Comparison of ENCODE assay signal across 8 mouse cellular contexts in genomic region chr11:16508052-16508654, GRCm38 (mm10). TPM values are rescaled to one million over a fixed set of nuclear protein-coding genes. Genes with fewer than 3 reads are reported as not detected.
DNase-seq lines count a peak whose midpoint lies in the region; ATAC-seq and TF ChIP-seq lines count a peak whose summit lies in the region.

Gene Sec61g, minus strand, starts transcription at chr11:16508484.

- peak within 1 kb of the TSS; percentile 96 for H3K4me3 ChIP-seq in heart, embryonic 12.5 days
- peak within 1 kb of the TSS; percentile 95 for H3K4me3 ChIP-seq in kidney, postnatal 0 days (replicated peaks; ENCODE audit: low read depth, low read length)
- H3K4me3 ChIP-seq in liver, embryonic 11.5 days (ENCODE audit: low read depth, low read length), result peak within 1 kb of the TSS; percentile 90
- H3K4me3 ChIP-seq in stomach, embryonic 14.5 days (ENCODE audit: low read depth, low read length), result peak within 1 kb of the TSS; percentile 88

- peak within 1 kb of the TSS; percentile 87 for H3K4me2 ChIP-seq in heart, embryonic 12.5 days
- H3K4me2 ChIP-seq in kidney, postnatal 0 days (ENCODE audit: low read length), result peak within 1 kb of the TSS; percentile 76
- peak within 1 kb of the TSS; percentile 77 for H3K4me2 ChIP-seq in liver, embryonic 11.5 days
- H3K4me2 ChIP-seq in stomach, embryonic 14.5 days (replicated peaks; ENCODE audit: low read depth, low read length), result peak within 1 kb of the TSS; percentile 82

- H3K4me1 ChIP-seq in heart, embryonic 12.5 days (replicated peaks), result peaks cover 3% of the 10 kb centered on the region; the same call in 1 of the 2 replicates
- H3K4me1 ChIP-seq in kidney, postnatal 0 days (replicated peaks; ENCODE audit: insufficient read depth, low read length), result 0 out of 2 replicates have a peak, but pooled peaks cover 7% of the 10 kb centered on the region
- peaks cover 6% of the 10 kb centered on the region for H3K4me1 ChIP-seq in liver, embryonic 11.5 days (replicated peaks; ENCODE audit: control insufficient read depth, insufficient read depth, low read length)
- H3K4me1 ChIP-seq in stomach, embryonic 14.5 days (ENCODE audit: control insufficient read depth, insufficient read depth, low read length), result peaks cover 6% of the 10 kb centered on the region; the same call in 1 of the 2 replicates

- peak; percentile 87 for ATAC-seq in erythroid progenitor cell, adult 5-6 weeks (replicated peaks; ENCODE audit: low FRiP score, poor library complexity, severe bottlenecking)
- peak; percentile 96 for ATAC-seq in heart, embryonic 12.5 days (ENCODE audit: insufficient number of reproducible peaks, low FRiP score)
- peak; percentile 99 for ATAC-seq in kidney, postnatal 0 days (replicated peaks; ENCODE audit: low FRiP score, low read depth)
- peak; percentile 92 for ATAC-seq in liver, embryonic 11.5 days (replicated peaks; ENCODE audit: low FRiP score)
- ATAC-seq in stomach, embryonic 14.5 days (ENCODE audit: insufficient number of reproducible peaks, insufficient read depth, low FRiP score, low read depth), result peak; percentile 99

- peak within 1 kb of the TSS; percentile 98 for H3K9ac ChIP-seq in heart, embryonic 12.5 days
- H3K9ac ChIP-seq in kidney, postnatal 0 days (ENCODE audit: low read depth, low read length), result peak within 1 kb of the TSS; percentile 95
- H3K9ac ChIP-seq in liver, embryonic 11.5 days (ENCODE audit: low read depth, low read length), result peak within 1 kb of the TSS; percentile 92
- peak within 1 kb of the TSS; percentile 93 for H3K9ac ChIP-seq in stomach, embryonic 14.5 days (replicated peaks; ENCODE audit: low read depth, low read length)

- no peak for TF ChIP-seq CTCF in kidney, postnatal 0 days (IDR thresholded peaks at IDR 0.05; ENCODE audit: low read depth)

- H3K27me3 ChIP-seq in heart, embryonic 12.5 days (replicated peaks), result no peaks in the 10 kb centered on the region
- H3K27me3 ChIP-seq in kidney, postnatal 0 days (ENCODE audit: insufficient read depth, low read length), result no peaks in the 10 kb centered on the region
- no peaks in the 10 kb centered on the region for H3K27me3 ChIP-seq in liver, embryonic 11.5 days (replicated peaks; ENCODE audit: control insufficient read depth, insufficient read depth, low read length)
- no peaks in the 10 kb centered on the region for H3K27me3 ChIP-seq in stomach, embryonic 14.5 days (ENCODE audit: control insufficient read depth, insufficient read depth, low read length)

- H3K27ac ChIP-seq in heart, embryonic 12.5 days (ENCODE audit: poor library complexity, severe bottlenecking), result peak within 1 kb of the TSS; percentile 95
- peak within 1 kb of the TSS; percentile 95 for H3K27ac ChIP-seq in kidney, postnatal 0 days
- H3K27ac ChIP-seq in liver, embryonic 11.5 days (ENCODE audit: low read depth, low read length), result peak within 1 kb of the TSS; percentile 82
- H3K27ac ChIP-seq in stomach, embryonic 14.5 days (ENCODE audit: low read length), result peak within 1 kb of the TSS; percentile 95

- H3K9me3 ChIP-seq in heart, embryonic 12.5 days (replicated peaks), result no peaks in the 10 kb centered on the region
- H3K9me3 ChIP-seq in kidney, postnatal 0 days (replicated peaks; ENCODE audit: low read length), result no peaks in the 10 kb centered on the region
- H3K9me3 ChIP-seq in liver, embryonic 11.5 days (ENCODE audit: control insufficient read depth, low read length), result no peaks in the 10 kb centered on the region
- H3K9me3 ChIP-seq in stomach, embryonic 14.5 days (ENCODE audit: control insufficient read depth, low read depth, low read length), result no peaks in the 10 kb centered on the region

- peak; percentile 93 for DNase-seq in CD4-positive helper T cell, adult 2 months (ENCODE audit: low read depth, low spot score)
- DNase-seq in brain, embryonic 18.5 days (ENCODE audit: low read depth, low spot score), result peak; percentile 84
- DNase-seq in kidney, postnatal 0 days (ENCODE audit: low spot score), result peak; percentile 97
- DNase-seq in liver, embryonic 11.5 days (ENCODE audit: low spot score), result peak; percentile 84
- DNase-seq in naive thymus-derived CD4-positive, alpha-beta T cell, adult 2 months (ENCODE audit: low read depth), result peak; percentile 93

- peaks cover 21% of the 10 kb centered on the region for H3K36me3 ChIP-seq in heart, embryonic 12.5 days
- H3K36me3 ChIP-seq in kidney, postnatal 0 days (ENCODE audit: insufficient read depth, low read length), result 0 out of 2 replicates have a peak, but pooled peaks cover 9% of the 10 kb centered on the region
- H3K36me3 ChIP-seq in liver, embryonic 11.5 days (ENCODE audit: control insufficient read depth, insufficient read depth, low read length), result peaks cover 14% of the 10 kb centered on the region
- H3K36me3 ChIP-seq in stomach, embryonic 14.5 days (ENCODE audit: control insufficient read depth, insufficient read depth, low read length), result peaks cover 19% of the 10 kb centered on the region

- WGBS in heart, embryonic 12.5 days, result under 1% methylated on average over 35 of the region's 35 CpGs
- WGBS in kidney, postnatal 0 days, result under 1% methylated on average over 35 of the region's 35 CpGs
- under 1% methylated on average over 35 of the region's 35 CpGs for WGBS in liver, embryonic 11.5 days
- under 1% methylated on average over 35 of the region's 35 CpGs for WGBS in stomach, embryonic 14.5 days

RNA-seq across cellular contexts. Expression of gene Sec61g, which starts in this region (rescaled TPM):
- 12.6 and 36.8 TPM in 2 replicates for total RNA-seq in erythroid progenitor cell, adult 5-6 weeks (2015; ENCODE audit: low replicate concordance)
- total RNA-seq in erythroid progenitor cell, adult 5-6 weeks (2017; ENCODE audit: low replicate concordance), result 30.5 and 33.2 TPM in 2 replicates
- 27.1 and 31.6 TPM in 2 replicates for polyA plus RNA-seq in heart, embryonic 12.5 days (2016; fragmentation: Nextera tagmentation; extraction: Ambion mirVana)
- polyA plus RNA-seq in kidney, postnatal 0 days (2015; fragmentation: Nextera tagmentation; extraction: Ambion mirVana), result 36.0 and 37.6 TPM in 2 replicates
- polyA plus RNA-seq in liver, embryonic 11.5 days (2014; fragmentation: Nextera tagmentation; extraction: Ambion mirVana), result 41.1 and 43.8 TPM in 2 replicates
- polyA plus RNA-seq in stomach, embryonic 14.5 days (2014; fragmentation: Nextera tagmentation; extraction: Ambion mirVana), result 32.7 and 38.8 TPM in 2 replicates

Comparison
In these comparisons a context has a peak if more than half of its experiments do, and no peak if none do; other contexts are left out.
1. Peak in every context shown above with its lines: DNase-seq, ATAC-seq, H3K4me3 ChIP-seq and H3K27ac ChIP-seq.